Mouse (Mus musculus) left cerebral cortex, postnatal 25 days (tissue): ENCODE data around the gene Gm21915. TPM values are rescaled to one million over a fixed set of nuclear protein-coding genes. Genes with fewer than 3 reads are reported as not detected.
A peak's percentile ranks its signal among the peaks of the same experiment; 100 is the strongest.

Source experiments
- DNase-seq, 2 experiments: peaks; one replicate each; pipeline ENCODE4 v3.0.0; 2022; ENCODE audit warnings: low spot score in 2 of 2, mixed read lengths in 1 of 2
- intact Hi-C: fragments of 180-260 bp; cut with DNase I; formaldehyde crosslinking; loops from one replicate; pipeline ENCODE4 v1.15.1; 2025
- total RNA-seq, 2 experiments: library from RNA; stranded (reverse); gene quantifications; 2 replicates each; pipeline ENCODE4 v1.2.3; 2021

Gm21915 gene
- total RNA-seq, result not detected

GRCm38 (mm10) chr9:40670313-40670712, at the start of gene Gm21915:
Gene Gm21915 (plus strand): TSS chr9:40670613.
- intact Hi-C loops, result no loop called here

DNA sequence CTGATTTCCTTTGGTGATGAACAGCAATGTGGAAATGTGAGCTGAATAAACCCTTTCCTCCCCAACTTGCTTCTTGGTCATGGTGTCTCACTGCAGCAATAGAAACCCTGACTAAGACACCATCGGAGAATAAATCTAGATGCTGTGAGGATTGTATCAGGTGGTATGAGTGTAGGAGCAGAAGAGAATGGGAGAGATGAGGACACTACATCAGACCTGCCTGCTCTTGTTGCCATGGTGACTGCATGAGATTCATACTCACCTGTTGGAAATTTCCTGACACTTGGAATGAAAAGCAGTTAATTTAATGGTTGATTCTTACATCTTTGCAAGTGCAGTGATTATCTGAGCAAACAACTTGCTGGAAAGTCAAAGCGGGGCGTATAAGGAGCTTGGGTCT, 48.1 kb upstream of the Gm21915 start:
- no peak for DNase-seq
- intact Hi-C loops, result no loop called here

More at GRCm38 (mm10) chr9:40670313-40670712, at the start of gene Gm21915:
- DNase-seq, result no peak

- intact Hi-C loops, result no loop called here
- no peak for DNase-seq
These were observed 47.6 kb upstream of the Gm21915 start for GRCm38 (mm10) chr9:40622793-40623192.

DNA sequence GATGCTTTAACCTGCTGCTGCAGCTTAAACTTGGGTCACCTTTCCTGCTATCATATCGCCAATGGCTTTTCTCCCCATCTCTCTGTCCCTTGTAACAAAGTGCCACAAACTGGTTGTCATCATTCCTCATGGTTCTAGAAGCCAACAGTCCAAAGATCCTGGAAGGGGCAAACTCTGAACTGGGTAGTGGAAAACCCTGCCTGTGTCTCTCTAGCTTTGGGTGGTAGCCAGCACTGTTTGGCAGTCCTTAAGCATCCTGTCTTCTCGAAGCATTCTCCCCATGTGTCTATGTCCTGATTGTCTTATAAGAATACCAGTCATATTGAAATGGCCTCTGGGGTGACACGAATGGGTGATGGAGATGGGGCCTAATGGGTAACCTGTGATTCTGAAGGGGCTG, 45.1 kb upstream of the Gm21915 start:
- DNase-seq, result no peak
- intact Hi-C loops, result loop anchor here (5.0 kb wide), 1 partner anchor 182 kb away; no protein-coding TSS in a partner anchor

DNA sequence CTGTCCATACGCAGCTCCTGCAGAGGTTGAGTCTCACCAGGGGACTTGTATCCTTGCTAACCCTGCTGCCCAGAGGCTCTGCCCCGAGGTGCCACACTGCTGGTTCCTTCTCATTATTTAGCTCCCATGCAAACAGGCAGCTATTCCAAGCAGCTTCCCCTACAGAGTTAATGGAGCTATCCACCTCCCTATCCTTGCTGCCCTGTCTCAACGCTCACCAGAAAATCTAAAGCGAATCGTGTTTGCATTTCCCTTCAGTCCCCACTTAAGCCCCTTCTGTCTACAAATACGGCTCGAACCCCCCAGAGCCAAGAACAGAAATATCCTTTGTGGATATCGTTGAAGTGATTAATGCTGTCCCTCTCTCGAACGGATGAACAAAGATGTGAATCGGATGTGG, 43.8 kb upstream of the Gm21915 start:
- DNase-seq, result no peak
- intact Hi-C loops, result loop anchor here (5.0 kb wide), 1 partner anchor 181 kb away; no protein-coding TSS in a partner anchor

DNA sequence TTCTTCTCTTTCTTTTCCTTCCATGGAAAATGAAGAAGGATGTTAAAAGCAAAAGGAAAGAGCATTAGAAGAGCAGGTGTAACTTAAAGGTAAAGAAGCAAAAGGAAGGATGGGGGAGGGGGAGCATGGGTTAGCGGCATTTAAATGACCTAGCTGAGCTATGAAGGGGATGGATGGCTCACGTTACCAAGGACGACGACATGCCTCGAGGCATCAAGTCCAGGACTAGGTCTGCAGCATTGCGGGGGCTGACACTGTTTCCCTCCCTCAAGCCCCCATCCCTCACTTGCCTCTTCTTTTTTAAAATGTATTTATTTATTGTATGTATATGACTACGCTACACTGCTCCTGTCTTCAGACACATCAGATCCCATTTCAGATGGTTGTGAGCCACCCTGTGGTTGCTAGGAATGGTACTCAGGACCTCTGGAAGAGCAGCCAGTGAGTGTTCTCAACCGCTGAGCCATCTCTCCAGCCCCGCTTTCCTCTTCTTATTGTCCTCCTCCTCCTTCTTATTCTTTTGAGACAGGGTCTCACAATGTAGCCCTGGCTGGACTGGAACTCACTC, 43.2 kb upstream of the Gm21915 start:
- intact Hi-C loops, result loop anchor here (5.0 kb wide), 1 partner anchor 180 kb away; no protein-coding TSS in a partner anchor
- no peak for DNase-seq

- DNase-seq, result peak; percentile 55 to 73
- intact Hi-C loops, result loop anchor here (5.0 kb wide), 1 partner anchor 179 kb away; no protein-coding TSS in a partner anchor
These were observed 42.0 kb upstream of the Gm21915 start for GRCm38 (mm10) chr9:40628130-40629069.

DNA sequence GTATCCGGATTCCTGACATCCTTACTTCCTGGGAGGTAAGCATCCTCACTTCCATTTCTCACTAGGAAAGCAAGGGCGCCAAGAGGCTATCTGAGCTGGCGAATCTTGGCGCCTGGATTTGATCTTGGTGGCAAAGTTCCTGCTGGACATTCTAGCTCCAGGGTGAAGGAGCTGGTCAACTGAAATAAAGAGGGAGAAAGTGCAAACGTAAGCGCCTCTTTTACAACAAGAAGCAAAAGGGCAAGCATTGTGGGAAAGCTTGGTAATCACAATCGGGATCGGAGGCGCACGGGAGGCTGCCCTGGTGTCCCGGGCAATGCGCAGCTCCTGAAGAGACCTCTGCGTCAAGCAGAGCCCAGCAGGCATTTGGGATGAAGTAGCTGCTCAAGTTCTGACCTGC, 41.0 kb upstream of the Gm21915 start:
- no peak for DNase-seq
- intact Hi-C loops, result loop anchor here (5.0 kb wide), 1 partner anchor 178 kb away; no protein-coding TSS in a partner anchor

GRCm38 (mm10) chr9:40631101-40631500, 39.3 kb upstream of the Gm21915 start:
- intact Hi-C loops, result loop anchor here (2.0 kb wide), 1 partner anchor 126 kb away; no protein-coding TSS in a partner anchor

GRCm38 (mm10) chr9:40631505-40631904, 38.9 kb upstream of the Gm21915 start:
- intact Hi-C loops, result loop anchor here (2.0 kb wide), 1 partner anchor 125 kb away; no protein-coding TSS in a partner anchor

More at GRCm38 (mm10) chr9:40631101-40631500, 39.3 kb upstream of the Gm21915 start:
- peak in 1 of 2 experiments; percentile 63 for DNase-seq

GRCm38 (mm10) chr9:40636054-40636453, 34.4 kb upstream of the Gm21915 start:
- intact Hi-C loops, result loop anchor here (5.0 kb wide), 1 partner anchor 41 kb away; no protein-coding TSS in a partner anchor

More at GRCm38 (mm10) chr9:40631505-40631904, 38.9 kb upstream of the Gm21915 start:
- DNase-seq, result no peak

DNA sequence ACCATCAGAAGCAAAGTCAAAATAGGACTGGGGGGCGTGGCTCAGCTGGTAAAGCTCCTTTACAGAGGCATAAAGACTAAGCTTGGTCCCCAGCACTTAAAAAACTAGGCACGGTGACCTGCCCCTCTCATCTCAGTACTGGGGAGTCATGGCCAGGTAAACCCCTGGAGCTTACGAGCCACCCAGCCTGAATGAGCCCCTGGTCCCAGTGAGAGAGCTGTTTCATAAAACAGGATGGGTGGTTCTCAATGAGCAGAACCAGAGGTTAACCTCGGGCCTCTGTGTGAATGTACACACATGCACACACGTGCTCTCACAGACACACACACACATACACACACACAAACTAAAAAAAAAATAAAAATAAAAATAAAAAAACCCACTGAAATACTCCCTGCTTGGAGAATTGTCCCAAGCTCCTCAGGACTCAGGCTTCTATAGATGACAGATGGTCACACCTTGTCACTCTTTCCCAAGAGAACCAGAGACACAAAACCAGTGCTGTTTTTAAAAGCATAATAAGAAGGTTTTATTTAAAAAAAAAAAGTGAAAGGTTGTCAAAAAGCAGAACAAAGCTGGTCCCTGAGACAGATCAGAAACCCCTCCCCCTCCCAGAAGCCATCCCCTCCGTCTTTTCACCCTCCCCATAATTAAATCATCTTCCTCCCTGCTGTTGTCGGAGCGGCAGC, 32.6 kb upstream of the Gm21915 start:
- DNase-seq, result no peak
- intact Hi-C loops, result loop anchor here (1.0 to 5.0 kb wide), 2 partner anchors 39 to 112 kb away; no protein-coding TSS in a partner anchor

More at GRCm38 (mm10) chr9:40636054-40636453, 34.4 kb upstream of the Gm21915 start:
- DNase-seq, result peak; percentile 78

GRCm38 (mm10) chr9:40638394-40639049, 31.9 kb upstream of the Gm21915 start:
- intact Hi-C loops, result loop anchor here (5.0 kb wide), 1 partner anchor 39 kb away; no protein-coding TSS in a partner anchor
- peak; percentile 42 to 48 for DNase-seq

DNA sequence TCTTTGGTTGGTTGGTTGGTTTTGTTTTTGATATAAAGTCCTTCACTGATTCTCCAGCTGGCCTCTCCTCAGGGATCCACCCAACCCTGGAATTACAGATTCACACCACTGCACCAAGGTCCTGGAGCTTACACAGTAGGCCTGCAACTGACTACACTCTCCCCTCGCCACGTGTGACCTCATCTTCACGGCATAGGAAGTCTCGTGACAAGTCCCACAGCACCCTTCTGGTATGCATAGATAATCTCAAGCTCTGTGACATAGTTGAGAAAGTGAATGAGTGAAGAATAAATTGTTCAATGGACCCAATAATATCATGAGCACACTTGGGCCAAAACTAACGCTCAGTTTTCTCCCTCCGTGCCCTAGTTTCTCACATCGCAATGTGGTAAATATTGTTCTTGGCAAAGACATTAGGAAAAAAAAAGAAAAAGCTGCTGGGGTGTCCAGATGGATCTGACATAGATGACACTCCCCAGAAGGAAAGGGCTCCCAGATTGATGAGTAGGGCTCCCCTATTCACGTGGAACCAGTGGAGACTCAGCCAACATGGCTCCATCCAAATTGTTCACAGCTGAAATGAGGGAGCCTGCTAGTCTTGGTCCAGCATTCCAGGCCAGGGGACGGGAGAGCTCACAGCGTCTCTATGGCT, 30.8 kb upstream of the Gm21915 start:
- DNase-seq, result no peak
- intact Hi-C loops, result loop anchor here (5.0 kb wide), 1 partner anchor 38 kb away; no protein-coding TSS in a partner anchor

DNA sequence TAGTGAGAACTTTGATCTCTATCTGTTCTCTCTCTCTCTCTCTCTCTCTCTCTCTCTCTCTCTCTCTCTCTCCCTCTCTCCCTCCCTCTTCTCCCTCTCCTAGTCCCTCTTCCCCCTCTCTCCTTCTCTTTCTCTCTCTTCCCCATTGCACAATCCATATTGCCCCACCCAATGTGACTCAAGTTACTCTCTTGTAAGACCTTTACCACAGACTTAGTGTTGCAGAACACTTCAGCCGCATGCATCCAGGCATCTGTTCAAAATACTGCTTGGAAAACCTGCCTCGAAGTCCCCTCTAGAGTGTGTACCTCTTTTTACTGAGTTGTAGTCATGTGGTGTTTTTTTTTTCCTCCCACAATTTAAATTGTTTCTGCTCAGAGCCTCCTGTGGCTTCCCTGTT, 29.1 kb upstream of the Gm21915 start:
- no peak for DNase-seq
- intact Hi-C loops, result no loop called here

- intact Hi-C loops, result no loop called here
These were observed 27.8 kb upstream of the Gm21915 start for GRCm38 (mm10) chr9:40642470-40643220.

GRCm38 (mm10) chr9:40649444-40649843, 21.0 kb upstream of the Gm21915 start:
- DNase-seq, result no peak
- intact Hi-C loops, result no loop called here

More at GRCm38 (mm10) chr9:40642470-40643220, 27.8 kb upstream of the Gm21915 start:
- no peak for DNase-seq

GRCm38 (mm10) chr9:40649983-40650382, 20.4 kb upstream of the Gm21915 start:
- intact Hi-C loops, result no loop called here

More at GRCm38 (mm10) chr9:40649983-40650382, 20.4 kb upstream of the Gm21915 start:
- DNase-seq, result no peak
